Mouse (Mus musculus): ENCODE measurements around the gene Psmb3. TPM values are rescaled to one million over a fixed set of nuclear protein-coding genes. Genes with fewer than 3 reads are reported as not detected.

Psmb3 gene
- total and polyA plus RNA-seq, 3 experiments: 648 to 914 TPM; not detected in 1

DNA sequence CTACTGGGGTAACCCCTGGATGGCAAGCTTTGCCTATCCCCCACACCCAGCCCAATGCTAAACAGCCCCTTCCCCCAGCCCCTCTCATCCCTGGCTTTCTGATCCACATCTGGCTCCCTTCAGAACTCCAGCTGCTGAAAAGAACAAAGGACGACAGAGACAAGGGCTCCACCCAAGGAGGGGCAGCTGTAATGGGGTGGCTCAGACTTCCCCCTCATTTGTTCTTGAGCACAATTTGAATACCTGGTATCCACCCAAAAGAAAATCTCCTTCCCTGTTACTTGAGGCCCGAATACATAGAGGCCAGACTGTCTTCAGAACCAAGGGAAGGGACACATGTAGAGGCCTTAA lies 32.0 kb upstream of the Psmb3 start:
- Histone ChIP-seq H3K9me3 (replicated peaks; ENCODE audit: insufficient read depth, low read length) (no peaks in the 10 kb centered on the region), H3K4me3 (ENCODE audit: control insufficient read depth in 1 of 2, insufficient read depth in 1 of 2, low read depth in 2 of 2, low read length in 2 of 2) (no peak overlapping the region), H3K36me3 (ENCODE audit: control insufficient read depth in 1 of 2, insufficient read depth in 2 of 2, low read length in 2 of 2) (0 out of 4 replicates have a peak, but pooled peaks cover 0 to 2% of the 10 kb centered on the region in 2 experiments), H3K4me1 (ENCODE audit: control insufficient read depth in 1 of 2, insufficient read depth in 2 of 2, low read length in 2 of 2) (no peaks in the 10 kb centered on the region), H3K79me2 (ENCODE audit: control insufficient read depth, insufficient read depth, low read length, poor library complexity) (no peaks in the 10 kb centered on the region), H3K27ac (ENCODE audit: control insufficient read depth, low read depth, low read length) (no peak overlapping the region), H3K9ac (ENCODE audit: control insufficient read depth, low read depth, low read length, poor library complexity, severe bottlenecking) (no peak overlapping the region), H3K27me3 (ENCODE audit: control insufficient read depth in 1 of 2, insufficient read depth in 2 of 2, low read length in 2 of 2) (no peaks in the 10 kb centered on the region)
- no peak for DNase-seq (ENCODE audit: low read depth, low spot score)
- TF ChIP-seq NRF1 (IDR thresholded peaks at IDR 0.05; ENCODE audit: insufficient read depth, low read depth, low read length, poor library complexity, severe bottlenecking): no peak
- TF ChIP-seq MYB (IDR thresholded peaks at IDR 0.05; ENCODE audit: low read depth, low read length): no peak
- no peak for TF ChIP-seq UBTF (IDR thresholded peaks at IDR 0.05; ENCODE audit: borderline replicate concordance, insufficient read depth, low read depth, low read length)
- TF ChIP-seq ZKSCAN1 (IDR thresholded peaks at IDR 0.05; ENCODE audit: low read depth, low read length): no peak
- no peak for TF ChIP-seq TAL1 (IDR thresholded peaks at IDR 0.05; ENCODE audit: low read length)
- no peak for TF ChIP-seq BHLHE40 (IDR thresholded peaks at IDR 0.05; ENCODE audit: borderline replicate concordance, low read depth, low read length)
- no peak for TF ChIP-seq RCOR1 (IDR thresholded peaks at IDR 0.05; ENCODE audit: low read depth, low read length)

DNA sequence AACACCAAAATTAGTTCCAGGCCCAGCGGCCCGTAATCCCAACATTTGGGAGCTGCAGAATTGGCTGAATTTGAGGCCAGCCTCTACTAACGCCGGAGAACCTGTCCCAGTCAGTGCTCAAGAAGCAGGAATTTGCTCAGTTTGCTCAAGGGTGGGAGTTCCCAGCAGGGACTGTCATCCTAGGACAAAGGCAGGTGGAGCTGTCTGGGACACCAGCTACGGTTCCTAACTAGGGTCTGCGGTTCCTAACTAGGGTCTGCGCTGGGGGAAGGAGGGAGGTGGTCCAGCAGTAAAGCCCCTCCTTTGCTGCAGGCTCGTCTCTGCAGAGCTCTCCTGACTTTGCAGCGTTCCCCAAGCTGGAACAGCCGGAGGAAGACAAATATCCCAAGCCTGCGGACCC lies 30.1 kb upstream of the Psmb3 start:
- H3K27ac ChIP-seq (ENCODE audit: control insufficient read depth, low read depth, low read length): no peak overlapping the region
- H3K79me2 ChIP-seq (ENCODE audit: control insufficient read depth, insufficient read depth, low read length, poor library complexity): no peaks in the 10 kb centered on the region
- H3K36me3 ChIP-seq (ENCODE audit: control insufficient read depth in 1 of 2, insufficient read depth in 2 of 2, low read length in 2 of 2): peaks cover 0 to 3% of the 10 kb centered on the region in 2 experiments; a peak in 1 of 4 replicates
- no peaks in the 10 kb centered on the region for H3K4me1 ChIP-seq (ENCODE audit: control insufficient read depth in 1 of 2, insufficient read depth in 2 of 2, low read length in 2 of 2)
- H3K9me3 ChIP-seq (replicated peaks; ENCODE audit: insufficient read depth, low read length): no peaks in the 10 kb centered on the region
- DNase-seq (ENCODE audit: low read depth, low spot score): no peak
- H3K9ac ChIP-seq (ENCODE audit: control insufficient read depth, low read depth, low read length, poor library complexity, severe bottlenecking): no peak overlapping the region
- H3K27me3 ChIP-seq (ENCODE audit: control insufficient read depth in 1 of 2, insufficient read depth in 2 of 2, low read length in 2 of 2): no peaks in the 10 kb centered on the region
- no peak for TF ChIP-seq UBTF (IDR thresholded peaks at IDR 0.05; ENCODE audit: borderline replicate concordance, insufficient read depth, low read depth, low read length)
- TF ChIP-seq MAFK (IDR thresholded peaks at IDR 0.05; ENCODE audit: borderline replicate concordance, low read depth, low read length): no peak
- no peak for TF ChIP-seq ZC3H11A (IDR thresholded peaks at IDR 0.05; ENCODE audit: low read depth, low read length)
- no peak for TF ChIP-seq CHD1 (IDR thresholded peaks at IDR 0.05; ENCODE audit: low read depth, low read length)
- TF ChIP-seq ZNF384 (IDR thresholded peaks at IDR 0.05; ENCODE audit: low read depth, low read length): no peak
- no peak for TF ChIP-seq GATA1 (IDR thresholded peaks at IDR 0.05; ENCODE audit: low read depth, low read length)
- TF ChIP-seq SMC3 (IDR thresholded peaks at IDR 0.05; ENCODE audit: low read depth, low read length): no peak
- TF ChIP-seq KAT2A (conservative IDR thresholded peaks at IDR 0.05; ENCODE audit: low read depth, low read length): no peak
- no peak for TF ChIP-seq TCF12 (IDR thresholded peaks at IDR 0.05; ENCODE audit: low read depth, low read length)
- no peak for TF ChIP-seq JUND (IDR thresholded peaks at IDR 0.05; ENCODE audit: low read depth, low read length)
- no peak overlapping the region for H3K4me3 ChIP-seq (ENCODE audit: control insufficient read depth in 1 of 2, insufficient read depth in 1 of 2, low read depth in 2 of 2, low read length in 2 of 2)

Measured in MEL (cell line).